Mouse (Mus musculus) WW6 (cell line): ENCODE data around the gene Ninl.

ENCODE experiments used
- DNase-seq: peaks from one replicate; pipeline ENCODE4 v3.0.0-alpha.2; 2013; ENCODE audit warnings: low read depth, low spot score

The Ninl gene

DNA sequence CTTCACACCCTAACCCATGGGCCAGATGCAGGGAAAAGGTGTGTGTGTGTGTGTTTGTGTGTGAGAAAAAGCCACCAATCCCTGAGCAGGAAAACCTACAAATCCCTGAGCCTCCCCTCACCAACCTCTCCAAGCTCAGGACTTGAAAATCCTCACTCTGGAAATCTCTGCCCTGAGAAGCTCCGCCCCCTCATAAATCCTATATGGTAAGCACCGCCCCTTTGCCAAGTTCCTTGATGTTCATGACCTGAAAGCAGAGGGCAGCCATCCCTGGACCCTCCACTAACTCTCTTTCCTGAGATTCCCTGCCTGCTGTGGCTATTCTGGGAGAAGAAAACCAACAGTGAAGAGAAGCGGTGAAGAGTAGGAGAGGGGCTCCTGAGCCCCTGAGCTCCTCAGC is 40.2 kb downstream of the Ninl start:
- DNase-seq, result no peak

DNA sequence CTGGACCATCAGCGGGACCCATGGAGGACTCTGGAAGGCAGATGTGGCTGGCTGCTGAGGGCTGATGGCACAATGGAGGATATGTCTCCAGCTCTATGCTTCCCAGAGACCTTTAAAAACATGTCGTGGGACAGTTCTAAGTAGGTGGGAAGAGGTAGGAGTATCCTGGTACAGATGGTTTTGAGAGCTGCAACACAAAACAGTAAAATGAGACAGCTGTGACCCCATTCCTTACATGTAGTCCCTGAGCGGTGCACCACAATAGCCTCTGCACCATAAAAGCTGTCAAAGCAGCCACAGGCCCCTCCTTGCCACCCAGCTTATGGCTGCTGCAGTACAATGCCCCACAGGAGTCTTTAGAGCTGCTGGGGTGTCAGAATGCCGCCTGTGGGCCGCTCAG is 41.6 kb downstream of the Ninl start:
- DNase-seq, result no peak

DNA sequence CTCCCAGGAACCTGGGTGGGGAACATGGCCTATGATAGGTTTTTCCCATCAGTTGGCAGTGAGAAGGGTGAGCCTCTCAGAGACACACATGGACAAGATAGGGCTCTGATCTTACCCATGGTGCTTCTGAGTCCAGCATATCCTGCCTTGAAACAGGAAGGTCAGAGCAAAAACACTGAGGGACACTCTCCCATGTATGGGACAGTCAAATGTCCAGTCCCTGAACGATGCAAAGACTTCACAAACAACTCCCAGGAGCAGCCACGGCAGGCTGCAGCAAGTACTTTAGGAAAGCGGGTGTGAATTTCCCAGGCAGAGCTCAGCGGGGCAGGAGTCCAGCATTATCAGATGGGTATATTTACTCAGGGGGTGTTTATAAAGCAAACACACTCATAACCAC is 43.9 kb downstream of the Ninl start:
- DNase-seq, result no peak

DNA sequence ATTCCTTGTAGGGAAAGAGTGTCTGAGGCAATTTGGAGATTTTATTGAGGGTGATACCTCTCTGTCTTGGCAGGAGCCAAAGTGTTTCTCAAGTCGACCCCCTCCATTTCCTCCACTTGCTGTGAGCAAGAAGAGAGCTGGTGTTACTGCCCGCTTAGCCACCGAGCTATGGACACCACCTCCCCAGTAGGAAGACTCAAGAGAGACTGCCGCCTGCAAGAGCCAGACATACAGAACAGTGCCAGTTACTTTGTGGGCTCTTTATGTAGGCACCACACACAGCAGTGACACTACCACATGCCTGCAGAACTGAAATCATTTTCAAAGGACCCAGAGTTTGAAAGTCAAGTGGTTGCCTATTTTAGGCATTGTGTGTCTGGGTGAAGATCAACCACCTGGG is 48.1 kb downstream of the Ninl start:
- DNase-seq, result no peak

DNA sequence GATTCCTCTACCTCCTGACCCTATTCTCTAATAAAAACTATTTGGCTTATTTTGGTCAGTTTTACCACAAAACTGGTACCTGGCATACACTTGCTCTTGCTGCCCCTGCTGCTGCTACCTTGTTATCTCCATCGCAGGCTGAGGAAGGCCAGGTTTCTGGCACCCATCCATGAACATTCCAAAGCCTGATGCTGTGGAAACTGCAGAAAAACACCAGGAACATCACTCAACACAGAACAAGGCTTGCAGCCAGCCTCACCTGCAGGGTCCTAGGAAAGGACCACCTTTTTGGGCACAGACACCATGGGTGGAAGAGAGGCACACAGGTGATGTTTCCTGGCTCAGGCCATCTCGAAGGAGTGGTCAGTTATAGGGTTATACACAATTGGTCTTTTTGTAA is 48.7 kb downstream of the Ninl start:
- DNase-seq, result no peak

DNA sequence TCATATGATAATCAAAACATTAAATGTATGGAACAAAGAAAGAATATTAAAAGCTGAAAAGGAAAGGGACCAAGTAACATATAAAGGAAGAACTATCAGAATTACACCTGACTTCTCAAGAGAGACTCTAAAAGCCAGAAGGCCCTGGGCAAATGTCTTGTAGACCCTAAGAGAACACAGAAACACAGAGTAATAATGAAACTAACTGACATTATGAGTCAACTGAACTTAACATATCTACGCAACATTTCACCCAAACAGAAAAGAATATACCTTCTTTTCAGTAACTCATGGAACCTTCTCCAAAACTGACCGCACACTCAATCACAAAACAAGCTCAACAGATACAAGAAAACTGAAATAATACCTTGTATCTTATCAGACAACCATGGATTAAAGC is 53.8 kb downstream of the Ninl start:
- no peak for DNase-seq

DNA sequence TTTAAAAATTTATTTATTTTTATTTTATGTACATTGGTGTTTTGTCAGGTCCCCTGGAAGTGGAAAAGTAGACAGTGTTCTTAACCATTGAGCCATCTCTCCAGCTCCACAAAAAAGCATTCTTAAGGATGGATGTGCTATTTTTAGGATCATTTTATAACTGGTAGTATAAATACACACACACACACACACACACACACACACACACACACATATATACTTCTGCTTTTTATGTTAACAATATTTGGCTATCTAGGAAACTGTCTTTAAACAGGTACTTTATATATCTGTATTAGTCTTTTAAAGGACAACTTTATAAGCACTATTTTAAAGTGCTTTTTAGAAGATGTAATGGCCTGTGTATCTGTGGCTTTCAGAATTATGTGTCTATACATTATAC is 57.1 kb downstream of the Ninl start:
- DNase-seq, result no peak

DNA sequence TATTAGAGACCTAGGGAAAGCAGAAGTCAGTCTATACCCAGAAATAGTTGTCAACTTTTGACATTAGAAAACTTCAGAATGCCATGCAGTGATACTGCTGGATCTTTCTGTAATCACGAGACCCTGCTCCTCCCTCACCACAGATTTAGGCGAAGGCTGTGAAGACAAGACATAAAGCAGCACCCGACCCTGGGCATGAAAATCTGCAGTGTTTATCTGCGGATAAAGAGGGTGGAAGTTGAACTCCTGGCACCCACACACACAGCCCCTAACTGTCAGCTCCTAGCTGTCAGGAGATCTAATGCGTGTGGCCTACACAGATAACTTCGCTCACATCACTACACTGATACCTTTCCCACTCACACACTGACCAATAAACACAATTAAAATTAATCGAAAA is 57.7 kb downstream of the Ninl start:
- no peak for DNase-seq

DNA sequence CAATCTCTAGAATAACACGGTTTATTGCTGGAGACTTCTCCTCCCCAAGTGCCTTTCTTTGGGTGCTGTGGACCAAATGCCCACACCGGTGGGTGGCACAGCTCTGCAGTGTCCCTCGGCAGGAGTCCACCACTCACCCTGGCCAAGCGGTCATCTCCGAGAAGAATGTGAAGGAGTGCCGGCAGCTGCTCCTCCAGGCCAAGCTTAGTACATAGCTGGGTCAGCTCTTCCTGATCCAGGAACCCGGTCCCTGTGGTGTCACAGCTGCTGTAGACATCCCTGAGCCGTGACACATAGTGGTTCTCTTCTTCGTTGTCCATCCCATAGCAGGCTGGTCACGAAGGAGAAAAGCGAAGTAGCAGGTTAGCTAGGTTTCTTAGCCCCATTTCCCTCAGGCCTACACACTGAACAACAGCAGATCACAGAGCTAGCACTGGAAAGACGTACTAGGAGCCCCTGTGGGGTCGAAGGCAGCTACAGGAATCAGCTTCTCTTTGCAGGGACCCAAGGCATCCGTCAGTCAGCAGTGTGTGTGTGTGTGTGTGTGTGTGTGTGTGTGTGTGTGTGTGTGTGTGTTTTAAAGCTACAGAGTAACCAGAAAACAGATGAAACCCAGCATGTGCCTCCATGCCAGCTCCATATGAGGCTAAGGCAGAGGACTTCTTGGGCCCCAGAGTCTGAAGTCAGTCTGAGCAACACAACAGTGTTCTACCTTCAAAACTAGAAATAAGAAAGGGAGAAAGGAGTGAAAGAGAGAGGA is 59.1 kb downstream of the Ninl start:
- DNase-seq, result no peak

DNA sequence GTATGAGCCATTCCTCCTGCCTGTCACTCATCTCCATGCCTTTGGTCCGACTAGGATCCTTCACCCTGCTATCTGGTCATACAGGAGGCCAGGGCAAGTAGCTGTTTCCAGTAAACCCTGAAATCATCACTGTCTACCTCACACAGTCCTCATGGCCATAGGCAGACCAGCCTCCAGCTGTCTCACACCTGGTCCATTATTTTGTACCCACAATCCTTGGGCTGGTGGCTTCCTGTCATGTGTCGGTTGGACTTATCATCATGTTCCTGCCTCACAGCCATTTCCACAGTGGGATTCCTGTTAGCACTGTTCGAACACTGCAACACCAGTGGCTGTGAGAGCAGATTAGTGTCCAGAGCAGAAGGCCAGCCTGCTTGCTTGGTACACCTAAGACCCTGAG is 60.4 kb downstream of the Ninl start:
- no peak for DNase-seq

DNA sequence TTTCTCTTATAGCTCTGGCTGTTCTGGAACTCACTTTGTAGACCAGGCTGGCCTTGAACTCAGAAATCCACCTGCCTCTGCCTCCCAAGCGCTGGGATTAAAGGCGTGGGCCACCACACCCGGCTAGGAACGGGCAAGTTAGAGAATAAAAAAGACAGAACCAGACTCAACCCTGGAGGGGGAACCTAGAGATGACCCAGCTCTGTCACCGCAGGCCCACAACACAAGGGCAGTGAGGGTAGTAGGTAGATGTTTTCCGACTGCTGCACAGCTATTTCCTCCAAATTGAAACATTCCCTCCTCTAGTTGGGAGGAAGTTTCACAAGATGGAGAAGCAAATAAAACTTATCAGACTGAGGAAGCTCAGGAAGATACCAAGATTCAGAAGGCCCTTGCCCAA is 61.5 kb downstream of the Ninl start:
- no peak for DNase-seq

DNA sequence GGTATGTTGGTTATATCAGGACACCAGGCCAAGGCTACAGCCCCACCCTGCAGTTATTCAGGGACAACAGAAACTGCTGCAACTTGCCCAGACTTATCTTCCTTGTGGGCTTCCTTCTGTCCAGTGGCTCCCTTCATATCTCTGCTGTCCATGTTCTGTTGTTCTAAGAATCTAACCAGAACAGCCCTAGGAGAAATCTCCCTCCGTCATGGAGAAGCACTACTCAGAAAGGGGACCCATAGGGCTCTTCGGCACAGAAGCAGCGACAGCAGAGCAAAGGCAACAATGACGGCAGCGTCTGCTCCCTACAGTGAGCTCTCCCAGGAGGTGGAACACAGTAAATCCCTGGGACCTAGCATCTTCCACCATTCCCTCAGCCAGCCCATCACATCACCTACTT is 62.3 kb downstream of the Ninl start:
- no peak for DNase-seq

DNA sequence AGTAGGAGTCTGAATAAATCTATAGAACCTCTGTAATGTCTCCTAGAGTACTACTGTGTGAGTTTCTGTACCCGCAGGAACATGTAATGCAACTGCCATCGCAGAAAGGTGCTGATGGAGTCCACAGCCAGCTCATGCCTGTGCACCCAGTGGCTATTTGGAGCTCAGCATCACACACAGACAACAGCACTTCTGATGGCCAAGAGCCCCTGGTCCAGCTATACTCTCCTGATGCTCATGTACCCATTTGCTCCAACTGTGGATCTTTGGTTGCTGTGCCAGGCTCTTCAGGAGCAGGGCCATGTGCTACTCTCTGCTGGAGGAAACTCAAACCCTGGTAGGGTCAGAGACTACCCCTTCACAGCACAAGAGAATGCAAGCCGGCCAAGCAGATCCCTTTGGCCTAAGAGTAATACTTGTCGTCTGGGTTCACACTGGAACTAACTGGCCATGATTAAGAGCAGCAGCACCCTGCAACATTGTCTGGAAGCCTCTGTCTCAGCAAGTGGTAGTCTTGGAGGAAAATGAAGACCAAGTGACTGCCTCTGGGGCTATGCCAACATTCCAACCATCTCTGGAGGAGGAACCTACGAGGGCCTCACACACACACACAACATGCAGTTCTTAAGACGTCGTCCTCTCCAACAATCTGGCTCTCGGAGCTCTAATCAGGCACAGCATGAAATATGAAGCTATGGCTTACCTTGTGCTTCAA is 65.6 kb downstream of the Ninl start:
- no peak for DNase-seq

DNA sequence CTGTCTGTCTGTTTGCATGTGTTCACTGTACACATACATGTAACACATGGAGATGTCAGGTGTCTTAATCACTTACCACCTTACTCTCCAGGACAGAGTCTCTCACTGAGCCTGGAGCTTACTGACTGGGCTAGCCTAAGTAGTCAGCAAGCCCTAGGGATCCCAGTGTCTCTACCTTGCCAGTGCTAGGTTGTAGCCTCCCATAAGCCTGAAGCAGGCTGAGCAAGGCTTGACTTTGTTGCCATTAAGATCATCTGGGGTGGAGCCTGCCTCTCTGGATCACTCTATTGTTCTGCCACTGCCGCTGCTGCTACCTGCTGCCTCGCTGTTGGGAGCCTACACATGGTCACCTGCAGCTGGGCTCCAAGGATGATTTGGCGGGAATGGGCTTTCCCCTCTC is 66.5 kb downstream of the Ninl start:
- no peak for DNase-seq

DNA sequence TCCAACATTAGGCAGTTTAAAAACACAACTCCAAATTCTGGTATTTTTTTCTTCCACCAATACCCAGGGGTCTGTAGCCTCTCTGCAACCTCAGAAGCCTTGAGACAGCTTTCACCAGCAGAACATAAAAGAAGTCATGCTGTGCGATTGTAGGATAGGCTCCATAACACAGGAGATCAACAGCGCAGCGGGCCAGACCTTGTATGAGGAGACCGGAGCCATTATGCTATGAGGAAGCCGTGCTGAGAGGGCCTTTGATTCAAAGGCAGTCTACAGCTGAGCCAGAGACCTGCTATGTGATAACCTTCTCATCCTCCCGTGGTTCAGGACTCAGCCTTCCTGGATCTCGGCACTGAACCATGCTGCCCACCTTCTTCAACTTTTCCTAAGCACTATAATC is 67.3 kb downstream of the Ninl start:
- DNase-seq, result no peak

DNA sequence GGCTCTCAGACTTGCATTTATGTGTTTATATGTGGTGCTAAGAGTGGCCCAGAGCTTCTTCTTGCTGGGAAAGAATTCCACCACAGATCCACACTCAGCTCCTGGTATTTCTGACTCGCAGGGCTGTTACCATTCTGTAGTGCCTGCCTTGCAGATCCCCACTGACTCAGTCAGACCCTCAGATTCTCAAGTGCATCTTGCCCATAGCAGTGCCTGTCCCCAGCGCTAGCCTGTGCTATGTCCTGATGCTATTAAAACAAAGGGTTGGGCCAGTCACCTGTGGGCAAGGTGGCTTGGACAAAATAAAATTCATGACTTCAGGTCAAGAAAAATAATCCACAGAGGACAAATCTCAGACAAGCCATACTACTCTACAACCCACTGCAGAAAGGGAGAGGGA is 70.0 kb downstream of the Ninl start:
- DNase-seq, result no peak

DNA sequence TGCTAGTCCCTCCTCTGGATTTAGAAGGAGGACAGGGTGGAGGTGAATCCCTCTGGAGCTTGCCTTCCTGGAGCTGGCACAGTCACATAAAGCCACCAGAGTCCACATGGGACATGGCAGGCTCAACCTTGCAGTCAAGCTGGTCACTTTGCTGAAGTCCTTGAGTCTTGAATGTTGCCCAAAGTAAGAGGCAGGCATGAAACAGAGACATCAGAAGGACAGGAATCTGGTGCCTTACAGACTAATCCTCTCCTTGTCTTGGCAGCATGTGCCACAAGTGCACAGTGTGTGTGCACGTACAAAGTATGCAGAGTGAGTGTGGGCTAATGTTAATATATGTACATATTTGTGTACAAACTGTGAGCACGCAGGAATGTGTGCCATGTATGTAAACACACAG is 71.7 kb downstream of the Ninl start:
- no peak for DNase-seq

DNA sequence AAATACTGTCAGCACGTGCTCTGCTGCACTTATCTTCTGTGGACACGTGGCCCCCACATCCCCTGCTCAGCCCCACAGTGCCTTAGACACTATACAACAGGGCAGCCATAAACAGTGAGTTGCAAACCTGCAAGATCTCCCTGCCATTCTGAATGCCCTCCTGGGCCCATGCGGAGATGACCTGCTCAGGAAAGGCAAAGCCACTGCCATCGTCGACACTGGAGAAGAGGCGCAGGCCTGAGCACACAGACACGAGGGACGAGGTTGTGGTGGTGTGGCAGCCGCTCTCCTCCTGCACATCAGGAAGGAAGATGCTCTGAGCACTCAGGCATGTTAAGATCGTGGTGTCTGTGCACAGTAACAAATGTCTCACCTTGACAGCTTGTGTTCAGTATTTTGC is 73.2 kb downstream of the Ninl start:
- DNase-seq, result no peak

DNA sequence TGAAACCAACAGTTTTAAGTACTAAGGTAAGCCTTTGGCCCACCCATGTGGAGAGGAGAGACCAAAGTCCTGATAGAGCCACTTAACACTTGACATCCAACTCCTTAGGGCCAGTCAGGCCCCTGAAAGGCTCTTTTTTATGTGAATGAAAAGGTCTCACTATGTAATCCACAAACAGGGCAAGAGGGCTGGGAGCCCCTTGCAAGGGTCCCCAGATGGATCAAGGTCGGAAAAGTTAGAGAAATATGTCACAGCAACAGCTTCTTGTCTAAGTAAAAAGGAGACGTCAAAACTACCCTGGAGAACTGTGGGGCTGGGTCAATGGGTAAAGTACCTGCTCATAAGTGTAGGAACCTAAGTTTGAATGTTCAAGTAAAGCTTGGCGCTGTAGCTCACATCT is 74.5 kb downstream of the Ninl start:
- DNase-seq, result no peak

DNA sequence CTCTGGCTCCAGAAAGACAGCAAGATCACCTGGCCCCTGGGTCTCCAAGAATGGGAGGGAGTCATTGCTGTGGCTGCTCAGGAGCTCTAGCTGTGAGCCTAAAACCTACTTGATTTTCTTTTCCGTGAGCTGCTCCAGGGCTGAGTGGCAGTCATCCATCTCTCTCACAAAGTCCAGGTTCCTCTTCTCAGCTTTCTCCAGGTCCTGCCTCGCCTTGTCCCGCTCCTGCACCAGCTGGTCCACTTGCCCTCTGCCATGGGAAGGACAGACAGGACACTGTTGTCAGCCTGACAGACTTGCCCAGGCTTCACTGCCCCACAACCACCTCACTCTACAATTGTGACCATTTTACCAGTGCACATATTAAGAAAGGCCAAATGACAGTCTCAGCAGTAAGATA is 75.9 kb downstream of the Ninl start:
- DNase-seq, result no peak

DNA sequence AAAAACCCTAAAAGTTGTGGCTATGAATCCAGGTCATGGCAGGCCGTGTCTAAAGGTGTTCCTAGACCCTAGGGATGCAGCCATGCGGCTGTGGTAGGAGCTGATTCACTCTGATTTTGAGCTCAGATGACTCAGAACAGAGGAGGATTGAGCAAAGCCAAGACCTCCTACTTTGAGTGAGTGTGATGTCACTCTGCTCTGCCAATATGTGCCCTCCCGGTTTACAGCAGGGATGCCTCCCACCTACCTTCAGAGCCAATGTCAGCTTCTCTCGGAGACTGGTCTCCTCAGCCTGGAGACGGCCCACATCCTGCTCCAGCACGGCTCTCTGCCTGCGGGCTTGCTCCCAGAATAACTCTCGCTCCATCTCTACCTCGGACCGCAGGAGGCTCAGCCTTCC is 79.7 kb downstream of the Ninl start:
- DNase-seq, result no peak

DNA sequence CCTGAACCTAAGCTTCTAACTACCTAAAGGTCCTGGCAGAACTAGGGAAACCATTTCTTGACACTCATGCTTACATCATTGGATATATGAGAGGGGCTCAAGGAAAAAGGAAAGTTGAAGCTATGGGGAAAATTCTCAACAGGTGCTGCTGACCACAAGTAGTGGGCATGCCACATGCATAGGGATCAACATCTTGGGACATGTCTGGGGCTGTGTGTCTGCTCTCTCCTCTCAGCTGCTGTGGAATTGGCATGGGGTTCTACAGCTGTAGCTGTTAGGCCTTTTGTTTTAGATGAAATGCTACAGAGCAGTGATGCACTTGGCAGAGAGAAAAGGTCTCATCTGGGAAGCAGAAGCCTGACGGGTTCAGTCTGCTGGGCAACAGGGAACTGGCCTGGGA is 83.3 kb downstream of the Ninl start:
- DNase-seq, result no peak

DNA sequence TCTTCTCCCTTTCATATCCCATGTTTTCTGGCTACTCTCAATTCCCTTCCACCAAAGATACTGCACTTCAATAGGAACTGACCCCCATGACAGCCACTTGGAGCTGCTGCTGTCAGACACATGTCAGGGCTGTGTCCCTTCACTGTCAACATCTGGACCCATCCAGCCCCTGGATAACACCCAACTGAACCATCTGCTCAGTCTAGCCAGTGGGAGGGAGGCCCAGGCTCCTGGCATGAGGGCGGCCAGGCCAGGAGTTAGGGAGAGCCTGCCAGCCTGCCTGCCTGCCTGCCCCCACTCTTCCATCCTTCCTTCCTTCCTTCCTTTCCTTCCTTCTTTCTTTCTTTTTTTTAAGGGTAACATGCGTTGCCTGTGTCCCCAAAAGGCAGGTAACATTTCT is 88.0 kb downstream of the Ninl start:
- DNase-seq, result no peak

DNA sequence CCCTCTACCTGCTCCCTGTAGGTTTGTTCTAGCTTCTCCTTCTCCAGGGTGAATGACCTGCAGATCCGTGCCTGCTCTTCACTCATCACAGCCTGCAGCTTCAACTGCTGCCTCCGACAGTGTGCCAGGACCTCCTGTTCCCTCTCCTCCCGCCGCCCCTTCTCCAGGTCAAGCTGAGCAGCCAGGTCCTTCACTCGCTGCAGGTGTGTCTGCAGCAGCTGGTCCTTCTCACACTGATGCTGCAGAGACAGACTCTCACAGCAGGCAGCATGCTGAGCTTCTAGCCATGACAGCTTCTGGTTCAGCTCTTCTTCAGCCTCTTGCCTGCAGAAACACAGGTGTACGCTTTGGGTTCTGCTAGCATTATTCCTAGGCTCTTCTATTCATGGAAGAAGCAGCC is 89.1 kb downstream of the Ninl start:
- DNase-seq, result no peak
